Mouse (Mus musculus): ENCODE measurements around the gene Ralgps1. TPM values are rescaled to one million over a fixed set of nuclear protein-coding genes. Genes with fewer than 3 reads are reported as not detected.
A peak's percentile ranks its signal among the peaks of the same experiment; 100 is the strongest.

Gene Ralgps1
- polyA plus RNA-seq, 1 experiment from 2014 or later: 5.0 TPM

DNA sequence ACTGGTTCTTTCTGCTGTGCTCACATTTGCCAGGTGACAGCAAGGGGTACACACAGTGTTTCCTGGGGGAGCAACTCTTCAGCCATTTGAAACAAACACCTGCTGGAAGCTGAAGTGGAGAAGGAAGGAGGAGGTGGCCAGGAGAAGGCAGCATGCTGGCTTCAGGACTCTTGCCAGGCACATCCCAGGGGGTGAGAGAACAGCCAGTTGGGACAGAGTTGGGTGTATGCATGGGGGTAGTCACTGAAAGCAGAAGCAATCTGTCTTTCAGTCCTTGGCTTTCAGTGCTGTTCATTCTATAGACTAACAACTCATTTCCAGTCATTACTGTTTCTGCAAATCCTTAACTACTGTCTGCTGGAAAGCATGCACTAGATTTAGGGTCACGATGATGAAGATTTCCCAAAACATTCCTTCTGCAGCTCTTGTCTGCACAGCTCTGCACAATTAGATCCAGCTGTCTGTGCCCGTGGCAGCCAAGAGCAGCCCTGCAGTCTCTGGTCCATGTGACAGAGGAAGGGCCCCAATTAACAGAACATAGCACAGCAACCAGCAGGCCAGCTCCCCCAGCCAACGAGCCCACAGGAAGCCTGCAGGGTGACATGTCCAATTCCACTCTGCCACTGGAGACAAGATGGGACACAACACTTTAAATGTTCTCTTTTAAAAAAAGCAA is 70.8 kb downstream of the Ralgps1 start:
- 11% methylated on average over 3 of the region's 3 CpGs for WGBS
- Histone ChIP-seq H3K27ac (replicated peaks; ENCODE audit: low read depth, low read length) (peak overlapping the region; percentile 63), H3K4me1 (ENCODE audit: control insufficient read depth, insufficient read depth, low read length) (peaks cover 48% of the 10 kb centered on the region), H3K4me3 (ENCODE audit: low read depth, low read length) (no peak overlapping the region), H3K9ac (ENCODE audit: low read length) (no peak overlapping the region), H3K9me3 (ENCODE audit: control insufficient read depth, low read length) (no peaks in the 10 kb centered on the region), H3K36me3 (ENCODE audit: control insufficient read depth, insufficient read depth, low read length) (no peaks in the 10 kb centered on the region), H3K4me2 (ENCODE audit: low read depth, severe bottlenecking) (no peak overlapping the region), H3K27me3 (ENCODE audit: control insufficient read depth, insufficient read depth, low read length) (no peaks in the 10 kb centered on the region)
- DNase-seq (ENCODE audit: low spot score): peak; percentile 55
- ATAC-seq (ENCODE audit: insufficient number of reproducible peaks, low FRiP score, low TSS enrichment, low read depth): peak; percentile 44; the same call in 1 of the 2 replicates

DNA sequence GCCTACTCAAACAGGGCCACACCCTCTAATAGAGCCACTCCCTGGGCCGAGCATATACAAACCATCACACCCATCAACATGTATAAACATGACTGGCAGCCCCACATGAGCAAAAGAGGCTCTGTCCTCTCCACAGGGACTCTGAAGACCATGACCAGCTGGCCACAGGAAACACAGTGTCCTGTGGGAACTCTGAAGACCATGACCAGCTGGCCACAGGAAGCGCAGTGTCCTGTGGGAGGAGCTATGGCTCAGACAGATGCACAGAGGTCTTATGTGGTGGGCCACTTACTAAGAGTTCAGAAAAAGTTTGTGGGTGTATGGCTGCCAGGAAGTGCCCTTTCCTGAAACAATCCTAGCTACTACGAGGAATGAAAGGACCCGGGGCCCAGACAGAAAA is 72.4 kb downstream of the Ralgps1 start:
- no peak overlapping the region for H3K9ac ChIP-seq (ENCODE audit: low read length)
- H3K27ac ChIP-seq (replicated peaks; ENCODE audit: low read depth, low read length): no peak overlapping the region
- H3K27me3 ChIP-seq (ENCODE audit: control insufficient read depth, insufficient read depth, low read length): no peaks in the 10 kb centered on the region
- ATAC-seq (ENCODE audit: insufficient number of reproducible peaks, low FRiP score, low TSS enrichment, low read depth) (no peak), DNase-seq (ENCODE audit: low spot score) (no peak)
- WGBS: 84% methylated on average over 4 of the region's 4 CpGs
- no peak overlapping the region for H3K4me2 ChIP-seq (ENCODE audit: low read depth, severe bottlenecking)
- peaks cover 36% of the 10 kb centered on the region for H3K4me1 ChIP-seq (ENCODE audit: control insufficient read depth, insufficient read depth, low read length)
- H3K9me3 ChIP-seq (ENCODE audit: control insufficient read depth, low read length): no peaks in the 10 kb centered on the region
- no peak overlapping the region for H3K4me3 ChIP-seq (ENCODE audit: low read depth, low read length)
- no peaks in the 10 kb centered on the region for H3K36me3 ChIP-seq (ENCODE audit: control insufficient read depth, insufficient read depth, low read length)

DNA sequence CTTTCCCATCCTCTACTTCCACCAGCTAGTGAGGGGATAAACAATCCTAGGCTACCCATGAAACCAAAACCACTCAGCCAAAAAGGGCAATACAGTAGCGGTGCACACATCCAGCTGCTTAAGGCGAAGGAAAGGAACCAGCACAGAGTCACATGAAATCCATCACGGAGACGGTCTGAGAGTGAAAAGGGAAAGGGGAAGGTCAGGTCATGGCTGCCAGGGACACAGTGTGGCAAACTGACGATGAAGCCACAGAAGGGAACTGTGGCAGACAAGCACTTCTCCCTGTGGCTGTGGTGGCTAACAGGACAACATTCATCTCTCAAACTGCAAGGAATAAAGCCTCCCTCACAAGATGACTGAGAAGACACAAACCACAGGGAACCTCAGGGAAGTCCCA is 76.2 kb downstream of the Ralgps1 start:
- DNase-seq (ENCODE audit: low spot score): no peak
- Histone ChIP-seq H3K4me2 (ENCODE audit: low read depth, severe bottlenecking) (no peak overlapping the region), H3K9me3 (ENCODE audit: control insufficient read depth, low read length) (no peaks in the 10 kb centered on the region), H3K9ac (ENCODE audit: low read length) (no peak overlapping the region), H3K27me3 (ENCODE audit: control insufficient read depth, insufficient read depth, low read length) (no peaks in the 10 kb centered on the region), H3K4me1 (ENCODE audit: control insufficient read depth, insufficient read depth, low read length) (peaks cover 4% of the 10 kb centered on the region), H3K4me3 (ENCODE audit: low read depth, low read length) (no peak overlapping the region), H3K27ac (replicated peaks; ENCODE audit: low read depth, low read length) (no peak overlapping the region), H3K36me3 (ENCODE audit: control insufficient read depth, insufficient read depth, low read length) (no peaks in the 10 kb centered on the region)
- WGBS: 83% methylated on average over 5 of the region's 5 CpGs
- ATAC-seq (ENCODE audit: insufficient number of reproducible peaks, low FRiP score, low TSS enrichment, low read depth): no peak

DNA sequence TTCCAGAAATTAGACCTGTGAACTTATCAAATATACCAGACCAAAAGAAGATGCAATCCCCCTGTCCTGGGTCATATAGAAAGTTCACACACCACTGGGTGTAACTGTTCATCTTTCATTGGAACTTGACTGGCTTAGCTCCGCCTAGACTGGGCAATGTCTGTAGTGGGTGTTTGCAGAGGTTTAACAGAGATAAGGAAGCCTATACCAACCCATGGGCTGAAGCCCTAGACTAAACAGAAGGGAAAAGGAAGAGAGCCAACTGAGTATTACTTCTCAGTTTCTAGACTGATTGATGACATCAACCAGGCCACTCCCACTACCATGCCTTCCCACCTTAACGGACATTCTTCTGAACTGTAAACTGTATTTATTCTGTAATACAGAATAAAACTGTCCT is 79.2 kb downstream of the Ralgps1 start:
- H3K4me3 ChIP-seq (ENCODE audit: low read depth, low read length): no peak overlapping the region
- no peaks in the 10 kb centered on the region for H3K36me3 ChIP-seq (ENCODE audit: control insufficient read depth, insufficient read depth, low read length)
- 83% methylated on average over 2 of the region's 2 CpGs for WGBS
- DNase-seq (ENCODE audit: low spot score) (no peak), ATAC-seq (ENCODE audit: insufficient number of reproducible peaks, low FRiP score, low TSS enrichment, low read depth) (no peak)
- no peak overlapping the region for H3K4me2 ChIP-seq (ENCODE audit: low read depth, severe bottlenecking)
- H3K27ac ChIP-seq (replicated peaks; ENCODE audit: low read depth, low read length): no peak overlapping the region
- H3K9ac ChIP-seq (ENCODE audit: low read length): no peak overlapping the region
- H3K4me1 ChIP-seq (ENCODE audit: control insufficient read depth, insufficient read depth, low read length): no peaks in the 10 kb centered on the region
- H3K27me3 ChIP-seq (ENCODE audit: control insufficient read depth, insufficient read depth, low read length): no peaks in the 10 kb centered on the region
- H3K9me3 ChIP-seq (ENCODE audit: control insufficient read depth, low read length): no peaks in the 10 kb centered on the region

DNA sequence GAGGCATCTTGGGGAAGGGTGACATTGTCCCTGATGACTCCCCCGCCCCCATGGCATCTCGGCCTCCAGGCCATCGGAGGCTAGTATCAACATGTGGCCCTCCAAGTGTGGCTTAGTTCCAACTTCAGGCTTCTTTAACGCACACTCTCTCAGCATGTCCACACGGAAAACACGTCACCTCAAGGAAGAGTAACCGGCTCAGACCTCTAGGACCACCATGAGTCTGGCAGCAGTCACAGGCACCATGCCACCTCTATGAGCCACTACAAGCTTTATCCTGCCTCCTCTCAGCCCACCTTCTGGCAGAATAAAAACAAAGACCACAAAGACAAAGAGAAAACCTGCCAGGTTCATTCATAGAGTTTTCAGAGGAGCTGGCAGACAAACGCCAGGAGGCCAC is 80.8 kb downstream of the Ralgps1 start:
- WGBS: 91% methylated on average over 8 of the region's 8 CpGs
- no peak overlapping the region for H3K27ac ChIP-seq (replicated peaks; ENCODE audit: low read depth, low read length)
- H3K4me3 ChIP-seq (ENCODE audit: low read depth, low read length): no peak overlapping the region
- no peaks in the 10 kb centered on the region for H3K27me3 ChIP-seq (ENCODE audit: control insufficient read depth, insufficient read depth, low read length)
- H3K4me1 ChIP-seq (ENCODE audit: control insufficient read depth, insufficient read depth, low read length): no peaks in the 10 kb centered on the region
- no peak for DNase-seq (ENCODE audit: low spot score)
- ATAC-seq (ENCODE audit: insufficient number of reproducible peaks, low FRiP score, low TSS enrichment, low read depth): no peak
- H3K4me2 ChIP-seq (ENCODE audit: low read depth, severe bottlenecking): no peak overlapping the region
- no peaks in the 10 kb centered on the region for H3K9me3 ChIP-seq (ENCODE audit: control insufficient read depth, low read length)
- no peaks in the 10 kb centered on the region for H3K36me3 ChIP-seq (ENCODE audit: control insufficient read depth, insufficient read depth, low read length)
- H3K9ac ChIP-seq (ENCODE audit: low read length): no peak overlapping the region

DNA sequence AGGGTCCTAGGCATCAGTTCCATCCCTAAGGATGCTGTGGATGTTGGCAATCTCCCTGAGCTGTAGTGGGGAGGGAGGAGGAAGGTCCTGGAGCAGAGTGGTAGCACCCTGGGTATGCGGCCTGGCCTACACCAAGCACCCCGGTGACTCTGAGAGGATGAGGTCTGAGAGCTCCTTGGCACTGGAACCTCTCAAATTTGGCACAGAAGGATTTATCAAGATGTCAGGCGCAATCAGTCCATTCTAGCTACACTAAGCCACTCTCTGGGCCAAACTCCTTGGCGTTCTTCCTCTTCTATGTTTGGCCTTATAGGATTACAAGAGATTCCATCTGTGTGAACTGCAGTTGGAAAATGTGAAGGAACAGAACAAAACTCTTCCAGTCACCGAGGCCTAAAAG is 82.4 kb downstream of the Ralgps1 start:
- Histone ChIP-seq H3K4me2 (ENCODE audit: low read depth, severe bottlenecking) (no peak overlapping the region), H3K9me3 (ENCODE audit: control insufficient read depth, low read length) (no peaks in the 10 kb centered on the region), H3K9ac (ENCODE audit: low read length) (no peak overlapping the region), H3K27ac (replicated peaks; ENCODE audit: low read depth, low read length) (no peak overlapping the region), H3K4me3 (ENCODE audit: low read depth, low read length) (no peak overlapping the region), H3K4me1 (ENCODE audit: control insufficient read depth, insufficient read depth, low read length) (no peaks in the 10 kb centered on the region), H3K36me3 (ENCODE audit: control insufficient read depth, insufficient read depth, low read length) (no peaks in the 10 kb centered on the region), H3K27me3 (ENCODE audit: control insufficient read depth, insufficient read depth, low read length) (no peaks in the 10 kb centered on the region)
- 89% methylated on average over 5 of the region's 5 CpGs for WGBS
- ATAC-seq (ENCODE audit: insufficient number of reproducible peaks, low FRiP score, low TSS enrichment, low read depth) (no peak), DNase-seq (ENCODE audit: low spot score) (no peak)

DNA sequence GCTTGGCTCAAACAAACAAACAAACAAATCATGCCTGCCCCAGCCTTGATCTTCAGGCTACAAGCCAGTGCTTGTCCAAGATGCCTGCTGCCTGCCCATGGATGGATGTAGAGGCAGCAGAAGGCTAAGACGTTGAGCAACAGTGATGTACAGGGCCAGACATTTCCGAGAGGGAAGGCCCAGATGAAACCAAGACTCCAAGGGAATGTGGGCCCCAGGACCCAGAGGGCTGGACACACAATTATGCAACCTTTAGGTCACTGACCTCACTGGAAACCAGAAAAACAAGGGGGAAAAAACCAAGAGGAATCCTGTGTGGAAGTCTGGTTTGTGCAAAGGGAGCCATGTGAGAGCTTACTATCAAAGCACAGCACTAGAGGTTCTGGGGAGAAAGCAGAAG is 87.6 kb downstream of the Ralgps1 start:
- Histone ChIP-seq H3K27ac (replicated peaks; ENCODE audit: low read depth, low read length) (0 out of 2 replicates have a peak overlapping the region, but pooled peaks have one; percentile 45), H3K9ac (ENCODE audit: low read length) (no peak overlapping the region), H3K27me3 (ENCODE audit: control insufficient read depth, insufficient read depth, low read length) (no peaks in the 10 kb centered on the region), H3K4me2 (ENCODE audit: low read depth, severe bottlenecking) (no peak overlapping the region), H3K4me3 (ENCODE audit: low read depth, low read length) (no peak overlapping the region), H3K36me3 (ENCODE audit: control insufficient read depth, insufficient read depth, low read length) (no peaks in the 10 kb centered on the region), H3K4me1 (ENCODE audit: control insufficient read depth, insufficient read depth, low read length) (no peaks in the 10 kb centered on the region), H3K9me3 (ENCODE audit: control insufficient read depth, low read length) (no peaks in the 10 kb centered on the region)
- 66% methylated on average over 2 of the region's 2 CpGs for WGBS
- no peak for DNase-seq (ENCODE audit: low spot score)
- ATAC-seq (ENCODE audit: insufficient number of reproducible peaks, low FRiP score, low TSS enrichment, low read depth): no peak

DNA sequence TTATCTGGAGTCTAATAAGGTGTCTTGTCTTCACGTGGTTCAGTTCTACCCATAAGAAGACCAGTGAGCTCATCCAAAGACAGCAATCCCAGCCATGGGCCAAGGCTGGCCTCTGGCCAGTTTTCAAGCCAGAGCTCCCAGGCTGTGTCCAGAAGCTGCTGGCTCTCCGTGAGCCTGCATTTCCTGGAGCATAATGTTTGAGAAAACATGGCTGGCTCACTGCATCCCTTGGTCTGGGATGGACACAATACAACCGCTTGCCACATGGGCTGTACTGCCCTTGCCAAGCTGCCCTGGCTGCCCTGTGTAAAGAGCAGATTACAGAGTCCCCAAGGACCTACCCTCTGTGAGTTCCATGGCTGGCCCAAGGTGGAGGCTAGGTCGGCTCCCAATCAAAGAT is 88.4 kb downstream of the Ralgps1 start:
- no peaks in the 10 kb centered on the region for H3K36me3 ChIP-seq (ENCODE audit: control insufficient read depth, insufficient read depth, low read length)

DNA sequence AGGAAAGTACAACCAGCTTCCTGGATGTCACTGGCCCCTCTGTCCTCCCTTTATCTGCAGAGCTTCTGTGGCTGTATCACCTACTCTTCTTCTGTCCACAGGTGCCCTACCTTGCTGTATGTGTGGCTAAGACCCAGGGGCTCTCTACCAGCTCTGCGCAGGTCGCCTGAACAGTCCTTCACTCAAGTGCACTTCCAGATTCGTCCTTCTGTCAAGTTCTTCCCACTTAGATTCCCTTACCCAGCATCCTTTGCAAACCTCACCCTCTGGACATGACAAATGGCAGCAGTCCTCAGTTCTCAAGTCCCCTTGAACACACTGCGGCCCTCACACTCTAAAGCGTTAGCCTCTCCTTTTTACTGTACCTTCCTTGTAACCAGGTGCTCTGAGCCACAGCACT is 89.5 kb downstream of the Ralgps1 start:
- no peaks in the 10 kb centered on the region for H3K4me1 ChIP-seq (ENCODE audit: control insufficient read depth, insufficient read depth, low read length)
- no peaks in the 10 kb centered on the region for H3K27me3 ChIP-seq (ENCODE audit: control insufficient read depth, insufficient read depth, low read length)
- H3K9me3 ChIP-seq (ENCODE audit: control insufficient read depth, low read length): no peaks in the 10 kb centered on the region
- no peak overlapping the region for H3K4me2 ChIP-seq (ENCODE audit: low read depth, severe bottlenecking)
- no peak overlapping the region for H3K9ac ChIP-seq (ENCODE audit: low read length)
- DNase-seq (ENCODE audit: low spot score) (no peak), ATAC-seq (ENCODE audit: insufficient number of reproducible peaks, low FRiP score, low TSS enrichment, low read depth) (no peak)
- 85% methylated on average over 5 of the region's 5 CpGs for WGBS
- no peak overlapping the region for H3K4me3 ChIP-seq (ENCODE audit: low read depth, low read length)
- no peak overlapping the region for H3K27ac ChIP-seq (replicated peaks; ENCODE audit: low read depth, low read length)
- no peaks in the 10 kb centered on the region for H3K36me3 ChIP-seq (ENCODE audit: control insufficient read depth, insufficient read depth, low read length)

More for the DNA sequence above, 88.4 kb downstream of the Ralgps1 start:
- H3K9ac ChIP-seq (ENCODE audit: low read length): no peak overlapping the region
- WGBS: 85% methylated on average over 4 of the region's 4 CpGs
- no peaks in the 10 kb centered on the region for H3K27me3 ChIP-seq (ENCODE audit: control insufficient read depth, insufficient read depth, low read length)
- DNase-seq (ENCODE audit: low spot score) (no peak), ATAC-seq (ENCODE audit: insufficient number of reproducible peaks, low FRiP score, low TSS enrichment, low read depth) (no peak)
- H3K4me1 ChIP-seq (ENCODE audit: control insufficient read depth, insufficient read depth, low read length): no peaks in the 10 kb centered on the region
- no peaks in the 10 kb centered on the region for H3K9me3 ChIP-seq (ENCODE audit: control insufficient read depth, low read length)
- H3K27ac ChIP-seq (replicated peaks; ENCODE audit: low read depth, low read length): no peak overlapping the region
- H3K4me2 ChIP-seq (ENCODE audit: low read depth, severe bottlenecking): no peak overlapping the region
- H3K4me3 ChIP-seq (ENCODE audit: low read depth, low read length): no peak overlapping the region
